Mouse (Mus musculus): Measurements from ENCODE around the gene Agap3.

DNA sequence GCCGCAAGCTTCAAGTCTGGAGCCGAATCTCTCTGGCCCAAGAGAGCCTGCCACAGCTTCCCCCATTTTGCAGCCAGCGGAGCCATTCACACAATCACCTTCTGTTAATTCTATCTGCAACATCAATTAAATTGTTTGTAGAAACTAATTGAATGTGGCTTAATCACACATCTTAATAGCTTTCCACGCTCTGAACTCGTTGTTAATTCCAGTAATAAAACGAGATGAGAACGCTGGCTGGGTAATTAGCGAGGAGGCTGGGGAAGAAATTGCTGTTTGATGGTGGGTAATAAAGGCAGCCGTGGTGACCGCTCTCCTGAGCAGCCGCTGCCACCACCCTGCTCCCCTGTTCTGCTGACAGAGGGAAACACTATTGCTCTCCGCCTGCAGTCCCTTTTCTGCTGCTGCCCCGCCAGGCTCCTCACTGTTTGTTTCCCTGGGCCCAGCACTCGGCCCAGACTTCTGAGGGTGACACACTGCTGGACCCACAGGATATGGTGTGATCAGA lies 38.5 kb downstream of the Agap3 start:
- no peak for TF ChIP-seq CTCF (IDR thresholded peaks at IDR 0.05; ENCODE audit: extremely low read depth, insufficient read depth, insufficient read length, insufficient replicate concordance)
- TF ChIP-seq POLR2A (IDR thresholded peaks at IDR 0.05; ENCODE audit: low read depth, low read length): no peak
